Mouse (Mus musculus) cerebellum, postnatal 10 days (tissue): ENCODE results near the gene Mcm5.

Experiments
- DNase-seq, 2 experiments: peaks; one replicate each; pipeline ENCODE4 v3.0.0; 2021; ENCODE audit warnings: mixed read lengths in 2 of 2

Gene Mcm5

GRCm38 (mm10) chr8:75172009-75172685 lies 62.8 kb downstream of the Mcm5 start:
- no peak for DNase-seq
